Mouse (Mus musculus): ENCODE measurements around the gene Odf3l2.

DNA sequence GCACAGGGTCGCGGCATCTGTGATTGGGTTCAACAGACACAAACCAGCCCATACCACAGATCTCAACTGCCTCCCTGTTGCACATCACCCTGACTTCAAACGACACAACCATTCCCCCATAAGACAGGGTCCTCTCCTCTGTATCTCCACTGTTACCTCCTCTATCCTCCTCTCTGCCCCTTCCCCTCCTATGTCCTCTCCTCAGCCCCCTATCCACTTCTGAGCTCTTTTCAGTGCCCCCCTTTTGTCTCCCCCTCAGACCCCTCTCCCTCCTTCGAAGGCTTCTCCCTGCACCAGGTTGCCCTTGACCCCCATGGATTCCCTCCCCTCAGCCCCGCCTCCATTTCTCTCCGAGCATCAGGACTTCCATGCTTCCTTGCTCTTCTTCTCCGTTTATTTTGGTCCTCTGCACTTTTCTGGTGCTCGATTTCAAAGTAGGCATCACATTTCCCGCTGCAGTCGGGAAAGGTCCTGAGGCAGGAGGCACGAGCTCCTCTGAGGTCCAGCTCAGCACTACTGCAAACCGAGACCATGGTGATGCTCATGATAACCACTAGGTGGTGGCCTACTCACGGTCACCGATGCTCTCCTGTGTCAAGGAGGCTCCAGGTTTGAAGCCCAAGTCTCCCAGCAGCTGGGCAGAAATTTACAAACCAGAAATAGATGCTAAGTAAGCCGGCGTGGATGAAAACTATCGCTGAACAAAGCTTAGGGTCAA lies 50.5 kb downstream of the Odf3l2 start:
- TF ChIP-seq CTCF (IDR thresholded peaks at IDR 0.05; ENCODE audit: low read depth) (peak; percentile 95), EP300 (optimal IDR thresholded peaks at IDR 0.05) (no peak)
